In genomic region chr10:44003551-44004151, GRCm38 (mm10) we compare ENCODE assay signal across 7 mouse cellular contexts.
A peak's percentile ranks its signal among the peaks of the same experiment; 100 is the strongest.
DNase-seq lines count a peak whose midpoint lies in the region; ATAC-seq and TF ChIP-seq lines count a peak whose summit lies in the region.

No protein-coding gene starts in this region.

- H3K4me2 ChIP-seq in hindbrain, embryonic 15.5 days, result peak overlapping the region; percentile 63
- peak overlapping the region; percentile 83 for H3K4me2 ChIP-seq in liver, embryonic 11.5 days
- peak overlapping the region; percentile 53 for H3K4me2 ChIP-seq in midbrain, postnatal 0 days (ENCODE audit: low read depth, low read length, poor library complexity, severe bottlenecking)
- peak overlapping the region; percentile 66 for H3K4me2 ChIP-seq in stomach, embryonic 16.5 days (ENCODE audit: low read depth, low read length)

- DNase-seq in adrenal gland, postnatal 10 days, result peak; percentile 72
- peak; percentile 37 for DNase-seq in gastrocnemius, adult 18-20 months (ENCODE audit: low spot score)
- DNase-seq in liver, embryonic 11.5 days (ENCODE audit: low spot score), result peak; percentile 55
- no peak for DNase-seq in midbrain, postnatal 0 days (ENCODE audit: low spot score)

- under 1% methylated on average over 68 of the region's 68 CpGs for WGBS in hindbrain, embryonic 15.5 days
- under 1% methylated on average over 68 of the region's 68 CpGs for WGBS in liver, embryonic 11.5 days
- under 1% methylated on average over 64 of the region's 68 CpGs for WGBS in midbrain, postnatal 0 days
- under 1% methylated on average over 68 of the region's 68 CpGs for WGBS in stomach, embryonic 16.5 days

- H3K4me3 ChIP-seq in ES-Bruce4 (ENCODE audit: low read depth, low read length), result peak overlapping the region; percentile 63
- peak overlapping the region; percentile 40 for H3K4me3 ChIP-seq in hindbrain, embryonic 15.5 days
- H3K4me3 ChIP-seq in liver, embryonic 11.5 days (ENCODE audit: low read depth, low read length), result peak overlapping the region; percentile 68
- H3K4me3 ChIP-seq in midbrain, postnatal 0 days (ENCODE audit: low read depth, low read length), result peak overlapping the region; percentile 38
- H3K4me3 ChIP-seq in stomach, embryonic 16.5 days (replicated peaks; ENCODE audit: low read length), result peak overlapping the region; percentile 72

- H3K27me3 ChIP-seq in ES-Bruce4 (ENCODE audit: control insufficient read depth, insufficient read depth, low read length, poor library complexity, severe bottlenecking), result peaks cover 13% of the 10 kb centered on the region
- H3K27me3 ChIP-seq in hindbrain, embryonic 15.5 days, result peaks cover 63% of the 10 kb centered on the region
- peaks cover 64% of the 10 kb centered on the region for H3K27me3 ChIP-seq in liver, embryonic 11.5 days (replicated peaks; ENCODE audit: control insufficient read depth, insufficient read depth, low read length)
- H3K27me3 ChIP-seq in midbrain, postnatal 0 days (ENCODE audit: insufficient read depth, low read length), result peaks cover 42% of the 10 kb centered on the region
- H3K27me3 ChIP-seq in stomach, embryonic 16.5 days (ENCODE audit: control insufficient read depth, insufficient read depth, low read length), result peaks cover 31% of the 10 kb centered on the region

- H3K9ac ChIP-seq in ES-Bruce4 (ENCODE audit: low read depth, poor library complexity, severe bottlenecking), result peak overlapping the region; percentile 59
- peak overlapping the region; percentile 17 for H3K9ac ChIP-seq in hindbrain, embryonic 15.5 days
- H3K9ac ChIP-seq in liver, embryonic 11.5 days (ENCODE audit: low read depth, low read length), result peak overlapping the region; percentile 30; the same call in 1 of the 2 replicates
- peak overlapping the region; percentile 36; the same call in 1 of the 2 replicates for H3K9ac ChIP-seq in midbrain, postnatal 0 days (replicated peaks; ENCODE audit: low read length, poor library complexity, severe bottlenecking)
- peak overlapping the region; percentile 69 for H3K9ac ChIP-seq in stomach, embryonic 16.5 days (ENCODE audit: low read length)

- H3K9me3 ChIP-seq in ES-Bruce4 (replicated peaks; ENCODE audit: control insufficient read depth, insufficient read depth, low read length, poor library complexity, severe bottlenecking), result no peaks in the 10 kb centered on the region
- H3K9me3 ChIP-seq in hindbrain, embryonic 15.5 days, result no peaks in the 10 kb centered on the region
- no peaks in the 10 kb centered on the region for H3K9me3 ChIP-seq in liver, embryonic 11.5 days (ENCODE audit: control insufficient read depth, low read length)
- H3K9me3 ChIP-seq in midbrain, postnatal 0 days (ENCODE audit: low read length), result no peaks in the 10 kb centered on the region
- no peaks in the 10 kb centered on the region for H3K9me3 ChIP-seq in stomach, embryonic 16.5 days (replicated peaks; ENCODE audit: control insufficient read depth, low read length)

- H3K27ac ChIP-seq in ES-Bruce4 (ENCODE audit: insufficient read depth, low read length), result no peak overlapping the region
- no peak overlapping the region for H3K27ac ChIP-seq in hindbrain, embryonic 15.5 days (replicated peaks)
- no peak overlapping the region for H3K27ac ChIP-seq in liver, embryonic 11.5 days (ENCODE audit: low read depth, low read length)
- no peak overlapping the region for H3K27ac ChIP-seq in midbrain, postnatal 0 days (ENCODE audit: low read depth, low read length)
- no peak overlapping the region for H3K27ac ChIP-seq in stomach, embryonic 16.5 days (ENCODE audit: low read length)

- TF ChIP-seq EP300 in ES-Bruce4 (IDR thresholded peaks at IDR 0.05; ENCODE audit: insufficient read depth, low read depth, low read length), result no peak

- no peak; the same call in 1 of the 2 replicates for ATAC-seq in hindbrain, embryonic 15.5 days (ENCODE audit: low FRiP score, low read depth)
- no peak; the same call in 1 of the 2 replicates for ATAC-seq in liver, embryonic 11.5 days (replicated peaks; ENCODE audit: low FRiP score)
- 0 out of 2 replicates have a peak, but pooled peaks have one; percentile 6 for ATAC-seq in midbrain, postnatal 0 days (ENCODE audit: low FRiP score)
- peak; percentile 14; the same call in 1 of the 2 replicates for ATAC-seq in stomach, embryonic 16.5 days (ENCODE audit: insufficient read depth, low FRiP score)

- no peak for TF ChIP-seq POLR2A in ES-Bruce4 (IDR thresholded peaks at IDR 0.05; ENCODE audit: insufficient read depth, low read length)

- no peaks in the 10 kb centered on the region for H3K36me3 ChIP-seq in ES-Bruce4 (ENCODE audit: control insufficient read depth, insufficient read depth, low read length, poor library complexity, severe bottlenecking)
- no peaks in the 10 kb centered on the region for H3K36me3 ChIP-seq in hindbrain, embryonic 15.5 days
- no peaks in the 10 kb centered on the region for H3K36me3 ChIP-seq in liver, embryonic 11.5 days (ENCODE audit: control insufficient read depth, insufficient read depth, low read length)
- H3K36me3 ChIP-seq in midbrain, postnatal 0 days (ENCODE audit: insufficient read depth, low read length), result no peaks in the 10 kb centered on the region
- H3K36me3 ChIP-seq in stomach, embryonic 16.5 days (ENCODE audit: control insufficient read depth, insufficient read depth, low read length), result no peaks in the 10 kb centered on the region

- no peak for TF ChIP-seq CTCF in ES-Bruce4 (IDR thresholded peaks at IDR 0.05; ENCODE audit: low read depth, low read length)
- TF ChIP-seq CTCF in midbrain, postnatal 0 days (IDR thresholded peaks at IDR 0.05), result peak; percentile 33; the same call in 1 of the 2 replicates

- no peaks in the 10 kb centered on the region for H3K4me1 ChIP-seq in ES-Bruce4 (ENCODE audit: control insufficient read depth, insufficient read depth, low read length)
- H3K4me1 ChIP-seq in hindbrain, embryonic 15.5 days (replicated peaks), result peaks cover 27% of the 10 kb centered on the region
- H3K4me1 ChIP-seq in liver, embryonic 11.5 days (replicated peaks; ENCODE audit: control insufficient read depth, insufficient read depth, low read length), result peaks cover 13% of the 10 kb centered on the region
- peaks cover 7% of the 10 kb centered on the region; the same call in 1 of the 2 replicates for H3K4me1 ChIP-seq in midbrain, postnatal 0 days (ENCODE audit: insufficient read depth, low read length)
- H3K4me1 ChIP-seq in stomach, embryonic 16.5 days (ENCODE audit: control insufficient read depth, insufficient read depth, low read length), result peaks cover 20% of the 10 kb centered on the region

Comparison
In these comparisons a context has a peak if more than half of its experiments do, and no peak if none do; other contexts are left out.
1. H3K9ac ChIP-seq: peak in every context shown above with its lines; median percentile 69 in stomach, embryonic 16.5 days; 59 in ES-Bruce4; 36 in midbrain, postnatal 0 days; 30 in liver, embryonic 11.5 days; 17 in hindbrain, embryonic 15.5 days.
2. ATAC-seq: peak in midbrain, postnatal 0 days (single experiment) and stomach, embryonic 16.5 days (single experiment); none in hindbrain, embryonic 15.5 days (single experiment) and liver, embryonic 11.5 days (single experiment).
3. Peak in every context shown above with its lines, with median percentiles within 50 percentile points of each other: H3K4me3 ChIP-seq and H3K4me2 ChIP-seq.